Comparison of ENCODE assay signal across 9 mouse cellular contexts in genomic region chr2:104685418-104685817, GRCm38 (mm10). TPM values are rescaled to one million over a fixed set of nuclear protein-coding genes. Genes with fewer than 3 reads are reported as not detected.
DNase-seq lines count a peak whose midpoint lies in the region; ATAC-seq and TF ChIP-seq lines count a peak whose summit lies in the region.
"Had no signal": no experiment of that assay in that cellular context is flagged by ENCODE, and none has a peak within 500 bp of the region (broad histone marks: within the 10 kb centered on the region; RNA-seq: fewer than 3 reads in every experiment).

No protein-coding gene starts in this region.

- WGBS in forebrain, embryonic 12.5 days: 8% methylated on average over 13 of the region's 13 CpGs
- 5% methylated on average over 13 of the region's 13 CpGs for WGBS in heart, postnatal 0 days
- 7% methylated on average over 13 of the region's 13 CpGs for whole genome bisulfite sequencing in liver, embryonic 15.5 days (ENCODE audit: insufficient replicate concordance)
- 6% methylated on average over 13 of the region's 13 CpGs for WGBS in neural tube, embryonic 13.5 days

- peak; percentile 45 for ATAC-seq in CD4-positive, CD25-positive, alpha-beta regulatory T cell, adult 4 months
- ATAC-seq in forebrain, embryonic 12.5 days (ENCODE audit: low FRiP score): peak; percentile 90
- ATAC-seq in heart, postnatal 0 days (ENCODE audit: insufficient read depth, low read depth): peak; percentile 87
- ATAC-seq in liver, embryonic 15.5 days (ENCODE audit: insufficient read depth): peak; percentile 45; the same call in 1 of the 2 replicates
- peak; percentile 81 for ATAC-seq in neural tube, embryonic 13.5 days (ENCODE audit: low read depth)

- no peak overlapping the region for H3K27ac ChIP-seq in forebrain, embryonic 12.5 days
- H3K27ac ChIP-seq in heart, postnatal 0 days (ENCODE audit: low read depth): no peak overlapping the region
- H3K27ac ChIP-seq in liver, embryonic 15.5 days (replicated peaks): no peak overlapping the region
- no peak overlapping the region for H3K27ac ChIP-seq in neural tube, embryonic 13.5 days (replicated peaks)
- H3K27ac ChIP-seq in testis, adult 2 months (ENCODE audit: control insufficient read depth, insufficient read depth, low read depth, low read length): no peak overlapping the region

- H3K27me3 ChIP-seq in forebrain, embryonic 12.5 days: no peaks in the 10 kb centered on the region
- 0 out of 2 replicates have a peak, but pooled peaks cover 5% of the 10 kb centered on the region for H3K27me3 ChIP-seq in heart, postnatal 0 days (ENCODE audit: control insufficient read depth, insufficient read depth, low read length)
- no peaks in the 10 kb centered on the region for H3K27me3 ChIP-seq in liver, embryonic 15.5 days
- H3K27me3 ChIP-seq in neural tube, embryonic 13.5 days: no peaks in the 10 kb centered on the region
- H3K27me3 ChIP-seq in testis, adult 2 months (ENCODE audit: control insufficient read depth, insufficient read depth, low read length): no peaks in the 10 kb centered on the region

- peak; percentile 68 for DNase-seq in c-Kit-positive CD71-negative TER-119-negative erythroid progenitor cells, embryonic 14.5 days (ENCODE audit: low read depth)
- DNase-seq in heart, postnatal 0 days (ENCODE audit: low spot score): peak; percentile 82
- DNase-seq in kidney, postnatal 4 days: peak; percentile 88 to 92

- 0 out of 2 replicates have a peak, but pooled peaks have one; percentile 29 for TF ChIP-seq POLR2A in testis, adult 2 months (IDR thresholded peaks at IDR 0.05; ENCODE audit: control insufficient read depth, low read depth, low read length)

- H3K36me3 ChIP-seq in forebrain, embryonic 12.5 days (replicated peaks): peaks cover 28% of the 10 kb centered on the region
- peaks cover 18% of the 10 kb centered on the region for H3K36me3 ChIP-seq in heart, postnatal 0 days (replicated peaks; ENCODE audit: control insufficient read depth, insufficient read depth, low read length)
- H3K36me3 ChIP-seq in liver, embryonic 15.5 days (replicated peaks): no peaks in the 10 kb centered on the region
- peaks cover 41% of the 10 kb centered on the region for H3K36me3 ChIP-seq in neural tube, embryonic 13.5 days
- no peaks in the 10 kb centered on the region for H3K36me3 ChIP-seq in testis, adult 2 months (ENCODE audit: control insufficient read depth, insufficient read depth, low read length)

- no peaks in the 10 kb centered on the region for H3K9me3 ChIP-seq in forebrain, embryonic 12.5 days
- H3K9me3 ChIP-seq in heart, postnatal 0 days (replicated peaks; ENCODE audit: control insufficient read depth, low read length): no peaks in the 10 kb centered on the region
- no peaks in the 10 kb centered on the region for H3K9me3 ChIP-seq in liver, embryonic 15.5 days (replicated peaks)
- no peaks in the 10 kb centered on the region for H3K9me3 ChIP-seq in neural tube, embryonic 13.5 days

- H3K4me2 ChIP-seq in forebrain, embryonic 12.5 days: no peak overlapping the region
- no peak overlapping the region for H3K4me2 ChIP-seq in heart, postnatal 0 days (ENCODE audit: low read depth, low read length)
- no peak overlapping the region; the same call in 1 of the 2 replicates for H3K4me2 ChIP-seq in liver, embryonic 15.5 days
- no peak overlapping the region for H3K4me2 ChIP-seq in neural tube, embryonic 13.5 days

- no peaks in the 10 kb centered on the region for H3K4me1 ChIP-seq in forebrain, embryonic 12.5 days
- H3K4me1 ChIP-seq in heart, postnatal 0 days (ENCODE audit: control insufficient read depth, insufficient read depth): no peaks in the 10 kb centered on the region
- H3K4me1 ChIP-seq in liver, embryonic 15.5 days (replicated peaks): peaks cover 19% of the 10 kb centered on the region
- H3K4me1 ChIP-seq in neural tube, embryonic 13.5 days (replicated peaks): no peaks in the 10 kb centered on the region; the same call in 1 of the 2 replicates
- peaks cover 8% of the 10 kb centered on the region for H3K4me1 ChIP-seq in testis, adult 2 months (ENCODE audit: control insufficient read depth, insufficient read depth, low read length)

- no peak overlapping the region for H3K9ac ChIP-seq in forebrain, embryonic 12.5 days
- no peak overlapping the region for H3K9ac ChIP-seq in heart, postnatal 0 days (replicated peaks; ENCODE audit: low read depth, low read length)
- H3K9ac ChIP-seq in liver, embryonic 15.5 days: no peak overlapping the region
- no peak overlapping the region for H3K9ac ChIP-seq in neural tube, embryonic 13.5 days

- no peak overlapping the region for H3K4me3 ChIP-seq in forebrain, embryonic 12.5 days (replicated peaks)
- no peak overlapping the region for H3K4me3 ChIP-seq in heart, postnatal 0 days (ENCODE audit: low read depth, low read length)
- no peak overlapping the region for H3K4me3 ChIP-seq in liver, embryonic 15.5 days (replicated peaks)
- no peak overlapping the region for H3K4me3 ChIP-seq in neural tube, embryonic 13.5 days
- H3K4me3 ChIP-seq in testis, adult 2 months (ENCODE audit: control insufficient read depth, low read depth, low read length): peak overlapping the region; percentile 61
- H3K4me3 ChIP-seq: erythroblast, embryonic 14.5 days had no signal

- peak; percentile 96 for TF ChIP-seq CTCF in heart, postnatal 0 days (IDR thresholded peaks at IDR 0.05; ENCODE audit: low read depth)
- TF ChIP-seq CTCF in testis, adult 2 months (IDR thresholded peaks at IDR 0.05; ENCODE audit: control insufficient read depth, insufficient read depth, insufficient replicate concordance, low read depth, low read length): peak; percentile 95

- no peak for TF ChIP-seq EP300 in heart, postnatal 0 days (IDR thresholded peaks at IDR 0.05; ENCODE audit: low read depth)

RNA-seq across cellular contexts. Expression of gene Tcp11l1, which starts 26.6 kb away (rescaled TPM):
- under 1 TPM in 1 of 2 experiments, not detected in 1; 0.73 TPM for polyA plus RNA-seq in CD4-positive, CD25-positive, alpha-beta regulatory T cell, adult 4 months (2017; shearing (Covaris generic))
- 69.2 and 69.8 TPM in 2 replicates for polyA plus RNA-seq in forebrain, embryonic 12.5 days (2016; fragmentation: Nextera tagmentation; extraction: Ambion mirVana)
- total RNA-seq in heart, postnatal 0 days (2014; rRNA removed; ENCODE audit: low replicate concordance): 1.9 and 4.0 TPM in 2 replicates
- 28.7 and 32.7 TPM in 2 replicates for polyA plus RNA-seq in heart, postnatal 0 days (2015; fragmentation: Nextera tagmentation; extraction: Ambion mirVana)
- 4.9 and 5.1 TPM in 2 replicates for polyA plus RNA-seq in liver, embryonic 15.5 days (2015; fragmentation: Nextera tagmentation; extraction: Ambion mirVana)
- polyA plus RNA-seq in neural tube, embryonic 13.5 days (2015; fragmentation: Nextera tagmentation; extraction: Ambion mirVana): 65.0 and 68.4 TPM in 2 replicates
- polyA plus RNA-seq in testis, adult 2 months (2012; rRNA removed): 3.0 and 3.8 TPM in 2 replicates

RNA-seq across cellular contexts. Expression of gene Pin1rt1, which starts 30.8 kb away (rescaled TPM):
- polyA plus RNA-seq in CD4-positive, CD25-positive, alpha-beta regulatory T cell, adult 4 months (2017; shearing (Covaris generic)): not detected
- polyA plus RNA-seq in forebrain, embryonic 12.5 days (2016; fragmentation: Nextera tagmentation; extraction: Ambion mirVana): not detected in 2 replicates
- total RNA-seq in heart, postnatal 0 days (2014; rRNA removed; ENCODE audit: low replicate concordance): not detected in 2 replicates
- polyA plus RNA-seq in heart, postnatal 0 days (2015; fragmentation: Nextera tagmentation; extraction: Ambion mirVana): not detected in 2 replicates
- not detected in 2 replicates for polyA plus RNA-seq in liver, embryonic 15.5 days (2015; fragmentation: Nextera tagmentation; extraction: Ambion mirVana)
- polyA plus RNA-seq in neural tube, embryonic 13.5 days (2015; fragmentation: Nextera tagmentation; extraction: Ambion mirVana): 0.34 TPM in 1 of 2 replicates, not detected in the other
- 3.5 and 4.9 TPM in 2 replicates for polyA plus RNA-seq in testis, adult 2 months (2012; rRNA removed)
- polyA plus RNA-seq: erythroblast, embryonic 14.5 days had no signal

RNA-seq across cellular contexts. Expression of gene Depdc7, which starts 57.3 kb away (rescaled TPM):
- not detected for polyA plus RNA-seq in CD4-positive, CD25-positive, alpha-beta regulatory T cell, adult 4 months (2017; shearing (Covaris generic))
- 5.1 and 5.4 TPM in 2 replicates for polyA plus RNA-seq in forebrain, embryonic 12.5 days (2016; fragmentation: Nextera tagmentation; extraction: Ambion mirVana)
- 4.1 and 4.3 TPM in 2 replicates for total RNA-seq in heart, postnatal 0 days (2014; rRNA removed; ENCODE audit: low replicate concordance)
- polyA plus RNA-seq in heart, postnatal 0 days (2015; fragmentation: Nextera tagmentation; extraction: Ambion mirVana): 4.0 and 4.7 TPM in 2 replicates
- 12.7 and 13.0 TPM in 2 replicates for polyA plus RNA-seq in liver, embryonic 15.5 days (2015; fragmentation: Nextera tagmentation; extraction: Ambion mirVana)
- polyA plus RNA-seq in neural tube, embryonic 13.5 days (2015; fragmentation: Nextera tagmentation; extraction: Ambion mirVana): 1.6 and 2.5 TPM in 2 replicates
- polyA plus RNA-seq in testis, adult 2 months (2012; rRNA removed): 0.74 and 1.5 TPM in 2 replicates
- polyA plus RNA-seq: erythroblast, embryonic 14.5 days had no signal
